Mouse (Mus musculus): ENCODE measurements around the gene P2rx5. TPM values are rescaled to one million over a fixed set of nuclear protein-coding genes. Genes with fewer than 3 reads are reported as not detected.
A peak's percentile ranks its signal among the peaks of the same experiment; 100 is the strongest.

Gene P2rx5
- total RNA-seq, 1 experiment from 2014 or later, result not detected

- ATAC-seq (replicated peaks; ENCODE audit: insufficient number of reproducible peaks, low FRiP score, low TSS enrichment, poor library complexity, severe bottlenecking), result no peak
These were observed 8.4 kb downstream of the P2rx5 start for GRCm38 (mm10) chr11:73168576-73168975.

GRCm38 (mm10) chr11:73169231-73169630 lies 9.0 kb downstream of the P2rx5 start:
- peak; percentile 72 for ATAC-seq (replicated peaks; ENCODE audit: insufficient number of reproducible peaks, low FRiP score, low TSS enrichment, poor library complexity, severe bottlenecking)

GRCm38 (mm10) chr11:73172186-73172585 lies 12.0 kb downstream of the P2rx5 start:
- ATAC-seq (replicated peaks; ENCODE audit: insufficient number of reproducible peaks, low FRiP score, low TSS enrichment, poor library complexity, severe bottlenecking), result no peak

- no peak for ATAC-seq (replicated peaks; ENCODE audit: insufficient number of reproducible peaks, low FRiP score, low TSS enrichment, poor library complexity, severe bottlenecking)
These were observed 15.4 kb downstream of the P2rx5 start for GRCm38 (mm10) chr11:73175612-73176011.

- ATAC-seq (replicated peaks; ENCODE audit: insufficient number of reproducible peaks, low FRiP score, low TSS enrichment, poor library complexity, severe bottlenecking), result no peak
These were observed 16.0 kb downstream of the P2rx5 start for GRCm38 (mm10) chr11:73176186-73176585.

GRCm38 (mm10) chr11:73176608-73177508 lies 16.6 kb downstream of the P2rx5 start, which contains the start of the genes Emc6 and Tax1bp3:
Gene Emc6, minus strand, starts transcription at chr11:73177037.
Gene Tax1bp3, plus strand, starts transcription at chr11:73177083.
- peak; percentile 94 for ATAC-seq (replicated peaks; ENCODE audit: insufficient number of reproducible peaks, low FRiP score, low TSS enrichment, poor library complexity, severe bottlenecking)

GRCm38 (mm10) chr11:73177509-73177875 lies 17.3 kb downstream of the P2rx5 start:
- ATAC-seq (replicated peaks; ENCODE audit: insufficient number of reproducible peaks, low FRiP score, low TSS enrichment, poor library complexity, severe bottlenecking), result no peak

GRCm38 (mm10) chr11:73177895-73178294 lies 17.7 kb downstream of the P2rx5 start:
- ATAC-seq (replicated peaks; ENCODE audit: insufficient number of reproducible peaks, low FRiP score, low TSS enrichment, poor library complexity, severe bottlenecking), result no peak

- peak; percentile 38 for ATAC-seq (replicated peaks; ENCODE audit: insufficient number of reproducible peaks, low FRiP score, low TSS enrichment, poor library complexity, severe bottlenecking)
These were observed 25.8 kb downstream of the P2rx5 start for GRCm38 (mm10) chr11:73185872-73186615.

GRCm38 (mm10) chr11:73187231-73187630 lies 27.0 kb downstream of the P2rx5 start:
- no peak for ATAC-seq (replicated peaks; ENCODE audit: insufficient number of reproducible peaks, low FRiP score, low TSS enrichment, poor library complexity, severe bottlenecking)

GRCm38 (mm10) chr11:73193047-73193446 lies 32.8 kb downstream of the P2rx5 start:
- ATAC-seq (replicated peaks; ENCODE audit: insufficient number of reproducible peaks, low FRiP score, low TSS enrichment, poor library complexity, severe bottlenecking), result peak; percentile 48

GRCm38 (mm10) chr11:73194444-73194843 lies 34.2 kb downstream of the P2rx5 start:
- ATAC-seq (replicated peaks; ENCODE audit: insufficient number of reproducible peaks, low FRiP score, low TSS enrichment, poor library complexity, severe bottlenecking), result no peak

- ATAC-seq (replicated peaks; ENCODE audit: insufficient number of reproducible peaks, low FRiP score, low TSS enrichment, poor library complexity, severe bottlenecking), result no peak
These were observed 38.0 kb downstream of the P2rx5 start for GRCm38 (mm10) chr11:73198190-73198589.

GRCm38 (mm10) chr11:73198603-73199229 lies 38.5 kb downstream of the P2rx5 start, which contains the start of gene Ctns:
Gene Ctns, minus strand, starts transcription at chr11:73199042.
- ATAC-seq (replicated peaks; ENCODE audit: insufficient number of reproducible peaks, low FRiP score, low TSS enrichment, poor library complexity, severe bottlenecking), result peak; percentile 88

- peak; percentile 95 for ATAC-seq (replicated peaks; ENCODE audit: insufficient number of reproducible peaks, low FRiP score, low TSS enrichment, poor library complexity, severe bottlenecking)
These were observed 39.0 kb downstream of the P2rx5 start, which contains the start of gene Shpk for GRCm38 (mm10) chr11:73199230-73199712. Gene Shpk, plus strand, starts transcription at chr11:73199460.

GRCm38 (mm10) chr11:73199879-73200278 lies 39.7 kb downstream of the P2rx5 start:
- ATAC-seq (replicated peaks; ENCODE audit: insufficient number of reproducible peaks, low FRiP score, low TSS enrichment, poor library complexity, severe bottlenecking), result no peak

- ATAC-seq (replicated peaks; ENCODE audit: insufficient number of reproducible peaks, low FRiP score, low TSS enrichment, poor library complexity, severe bottlenecking), result no peak
These were observed 40.8 kb downstream of the P2rx5 start for GRCm38 (mm10) chr11:73201021-73201420.

- ATAC-seq (replicated peaks; ENCODE audit: insufficient number of reproducible peaks, low FRiP score, low TSS enrichment, poor library complexity, severe bottlenecking), result no peak
These were observed 41.4 kb downstream of the P2rx5 start for GRCm38 (mm10) chr11:73201597-73201996.

GRCm38 (mm10) chr11:73203895-73204294 lies 43.7 kb downstream of the P2rx5 start:
- ATAC-seq (replicated peaks; ENCODE audit: insufficient number of reproducible peaks, low FRiP score, low TSS enrichment, poor library complexity, severe bottlenecking), result no peak

All from monocyte, adult 5-6 weeks (primary cell).